Mouse (Mus musculus) lung, adult 2 months (tissue): ENCODE results near the gene Bak1.

Experiments used
- CTCF ChIP-seq: fragments of 200-500 bp; IDR thresholded peaks from 2 replicates; pipeline ENCODE4 v1.5.1; 2011; ENCODE audit warnings: mild to moderate bottlenecking, low read length, control low read depth; ENCODE audit not compliant: insufficient read depth
- POLR2A ChIP-seq: fragments of 200-500 bp; IDR thresholded peaks from 2 replicates; pipeline ENCODE4 v1.6.1; 2011; ENCODE audit warnings: low read depth, mild to moderate bottlenecking, control low read depth, low read length, borderline replicate concordance; ENCODE audit errors: extremely low read depth

GRCm38 (mm10) chr17:27062684-27063083 is 33.9 kb upstream of the Bak1 start:
- TF ChIP-seq CTCF = no peak
- TF ChIP-seq POLR2A = no peak
